Mouse (Mus musculus) right cerebral cortex, postnatal 14 days (tissue): ENCODE measurements at regions not wholly inside any gene's neighbourhood (a gene's known extent, or its start where the extent isn't known, plus 50 kb on each side); places are given as distances from the start of the nearest gene placed in this dataset.

Experiments
- DNase-seq: peaks from one replicate; pipeline ENCODE4 v3.0.0; 2022

- no peak for DNase-seq
These were observed 336.3 kb upstream of the Tgfbr2 start for GRCm38 (mm10) chr9:116511450-116511849.

DNA sequence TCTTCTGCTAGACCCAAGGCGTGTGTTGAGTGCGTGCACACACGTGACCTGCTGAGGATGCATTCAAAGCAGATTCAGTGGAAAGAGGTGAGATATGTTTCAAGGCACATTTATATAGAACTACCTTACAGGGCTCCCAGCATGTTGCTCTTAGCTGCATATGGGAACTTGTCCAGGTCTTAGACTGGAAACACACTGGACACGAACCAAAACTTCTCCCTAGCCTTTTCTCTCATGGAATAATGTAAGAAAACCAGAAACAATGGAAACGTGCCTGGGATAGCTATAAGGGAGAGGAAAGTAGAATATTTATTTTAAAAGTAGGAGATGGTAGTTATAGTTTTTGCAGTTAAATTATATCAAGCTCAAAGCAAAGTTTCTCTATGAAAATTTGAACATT lies 332.6 kb upstream of the Tgfbr2 start:
- no peak for DNase-seq

GRCm38 (mm10) chr9:116502831-116503230 lies 327.7 kb upstream of the Tgfbr2 start:
- DNase-seq = peak; percentile 12

DNA sequence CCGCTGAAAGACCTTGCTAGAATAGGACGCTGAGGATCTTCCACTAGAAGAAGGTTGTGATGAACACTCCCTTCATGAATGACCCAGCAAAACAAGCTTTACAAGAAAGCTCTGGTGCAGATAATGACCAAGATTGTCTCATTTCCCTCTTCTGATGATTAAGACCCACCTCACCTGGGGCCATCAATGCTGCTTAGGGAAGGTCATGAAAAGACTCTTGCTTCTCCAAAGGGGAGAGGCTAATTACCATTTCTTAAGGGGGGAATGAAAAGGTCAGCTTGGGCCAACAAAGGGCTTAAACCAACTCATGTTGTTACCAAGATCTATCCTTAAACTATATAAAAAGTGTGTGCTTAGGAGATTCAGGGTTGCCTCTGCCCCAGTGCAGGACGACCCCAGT lies 325.8 kb upstream of the Tgfbr2 start:
- DNase-seq = no peak

DNA sequence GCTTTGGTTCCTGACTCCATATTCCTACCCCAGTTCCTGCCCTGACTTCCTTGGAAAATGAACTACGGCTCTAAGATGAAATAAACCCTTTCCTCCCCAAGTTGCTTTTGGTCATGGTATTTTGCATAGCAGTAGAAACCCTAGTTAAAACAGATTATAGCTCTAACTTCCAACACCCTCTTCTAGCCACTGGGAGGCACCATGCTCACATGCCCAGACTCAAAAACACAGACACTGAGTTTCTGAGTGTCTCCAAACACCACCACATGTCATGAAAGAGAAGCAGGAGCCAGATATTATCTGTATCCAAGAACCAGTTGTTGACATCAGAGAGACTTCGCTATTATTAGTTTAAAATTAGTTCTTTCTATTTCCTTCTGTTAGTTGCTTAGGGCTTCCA lies 316.1 kb upstream of the Tgfbr2 start:
- DNase-seq = no peak

DNA sequence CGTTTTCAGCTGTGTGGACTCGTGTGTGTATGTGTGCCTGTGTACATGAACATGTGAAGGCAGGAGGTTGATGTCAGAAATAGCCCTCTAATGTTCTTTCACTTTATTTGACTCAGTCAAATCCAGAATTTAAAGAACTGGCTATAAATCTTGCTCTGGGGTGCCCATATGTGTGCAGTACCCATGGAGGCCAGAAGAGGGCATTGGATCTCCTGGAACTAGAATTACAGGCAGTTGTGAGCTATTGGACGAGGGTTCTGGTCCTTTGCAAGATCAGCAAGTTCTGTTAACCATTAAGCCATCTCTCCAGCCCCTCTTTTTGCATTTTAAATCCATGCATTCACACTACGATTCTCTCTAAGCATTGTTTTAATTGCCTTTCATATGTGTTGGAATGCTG lies 314.6 kb upstream of the Tgfbr2 start:
- DNase-seq = peak; percentile 47

GRCm38 (mm10) chr9:116489273-116489672 lies 314.1 kb upstream of the Tgfbr2 start:
- DNase-seq = peak; percentile 19

DNA sequence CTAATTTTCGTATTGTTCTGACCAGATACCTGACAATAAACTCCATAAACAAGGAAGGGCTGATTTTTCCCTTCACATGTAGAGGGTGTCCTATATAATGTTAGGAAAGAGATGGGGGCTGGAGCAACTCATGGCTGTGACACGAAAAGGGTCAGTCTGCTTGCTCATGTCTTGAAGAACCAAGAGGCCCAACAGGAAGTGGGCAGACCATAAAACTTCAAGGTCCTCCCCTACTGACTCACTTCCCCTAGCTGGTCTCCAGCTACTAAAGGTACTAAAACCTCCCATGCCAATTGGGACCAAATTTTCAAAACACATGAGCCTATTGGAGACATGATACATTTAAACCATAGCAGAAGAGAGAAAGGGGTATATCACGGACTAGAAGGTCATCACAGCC lies 302.1 kb upstream of the Tgfbr2 start:
- DNase-seq = no peak

DNA sequence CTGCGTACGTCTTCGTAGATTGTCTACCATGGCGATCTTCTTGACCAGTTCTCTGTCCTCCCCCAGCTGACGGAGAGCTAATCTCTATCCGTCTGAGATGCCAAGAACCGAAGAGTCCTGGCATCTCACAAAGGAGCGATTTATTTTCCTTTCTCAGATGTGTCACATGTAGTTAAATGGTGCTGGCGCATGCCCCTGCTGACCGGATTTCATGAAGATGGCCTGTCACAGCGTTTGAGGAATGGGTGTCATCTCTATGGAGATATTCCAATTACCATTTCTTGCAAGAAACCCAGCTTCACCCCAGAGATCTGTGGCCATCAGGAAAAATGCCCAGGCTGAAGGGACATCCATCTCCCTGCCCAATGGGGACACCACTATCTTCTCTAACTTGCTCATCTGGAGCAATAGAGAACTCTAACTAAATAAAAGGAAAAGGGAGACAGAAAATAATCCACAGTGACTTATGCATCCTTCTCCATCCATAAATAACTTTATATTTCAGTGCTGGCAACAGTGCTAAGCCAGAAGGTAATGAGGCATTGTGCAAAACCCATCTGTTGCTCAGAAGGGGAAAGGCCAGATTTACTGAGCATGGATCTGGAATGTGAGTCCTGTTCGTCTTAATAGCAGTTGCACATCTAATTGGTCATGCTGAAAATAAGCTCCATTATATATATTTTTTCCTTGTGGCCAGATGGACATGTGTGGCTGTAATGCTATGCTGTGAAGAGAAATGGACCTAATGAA lies 300.2 kb upstream of the Tgfbr2 start:
- no peak for DNase-seq

GRCm38 (mm10) chr9:116472855-116473254 lies 297.7 kb upstream of the Tgfbr2 start:
- no peak for DNase-seq

DNA sequence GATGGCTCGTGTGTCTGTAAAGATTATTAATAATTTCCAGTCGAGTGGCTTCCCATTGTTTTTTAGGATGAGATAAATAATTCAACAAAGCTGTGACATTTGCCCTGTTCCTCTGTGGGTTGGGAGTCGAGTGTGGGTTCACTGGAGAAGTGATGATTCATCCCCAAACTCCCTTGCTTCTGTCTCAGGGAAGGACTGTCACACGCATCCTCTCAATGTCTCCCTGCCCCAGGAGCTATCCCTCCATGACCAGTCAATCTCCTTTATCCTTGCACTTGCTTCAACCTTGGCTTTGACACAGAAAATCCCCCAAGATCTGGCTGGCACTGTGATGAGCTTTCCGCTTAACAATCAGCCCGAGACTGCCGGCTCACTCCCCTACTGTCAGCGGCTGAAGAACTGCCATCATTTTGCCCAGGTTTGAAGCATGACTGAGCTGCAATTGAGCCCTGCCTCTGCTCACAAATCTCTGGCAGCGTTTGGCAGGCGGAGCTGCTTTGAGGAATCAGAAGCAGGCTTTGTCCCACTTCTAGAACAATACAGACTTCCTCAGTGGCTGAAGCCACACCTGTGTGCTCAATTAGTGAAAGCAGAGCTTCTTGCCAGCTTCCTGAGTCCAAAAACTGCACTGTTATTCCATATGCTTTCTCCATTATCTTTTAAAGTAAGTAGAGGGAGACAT lies 293.6 kb upstream of the Tgfbr2 start:
- DNase-seq = no peak

GRCm38 (mm10) chr9:116466336-116466735 lies 291.2 kb upstream of the Tgfbr2 start:
- DNase-seq = no peak

DNA sequence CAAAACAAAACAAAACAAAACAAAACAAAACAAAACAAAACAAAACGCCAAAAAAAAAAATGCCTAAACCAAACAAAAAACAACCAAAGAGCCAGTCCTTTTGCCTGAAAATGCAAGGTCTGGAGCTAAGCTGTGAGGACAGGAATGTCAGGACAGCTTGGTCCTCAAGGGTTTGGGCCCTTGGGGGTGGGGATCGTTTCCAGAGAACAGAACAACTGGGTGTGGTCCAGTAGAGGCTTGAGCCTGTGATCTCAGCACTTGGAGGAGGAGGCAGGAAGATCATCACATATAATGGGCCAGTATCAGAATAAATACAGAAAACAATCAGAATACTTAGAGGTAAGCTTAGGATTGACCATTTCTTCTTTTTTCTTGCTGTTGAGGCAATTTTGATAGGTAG lies 289.5 kb upstream of the Tgfbr2 start:
- no peak for DNase-seq

GRCm38 (mm10) chr9:116462232-116462631 lies 287.1 kb upstream of the Tgfbr2 start:
- DNase-seq = no peak

DNA sequence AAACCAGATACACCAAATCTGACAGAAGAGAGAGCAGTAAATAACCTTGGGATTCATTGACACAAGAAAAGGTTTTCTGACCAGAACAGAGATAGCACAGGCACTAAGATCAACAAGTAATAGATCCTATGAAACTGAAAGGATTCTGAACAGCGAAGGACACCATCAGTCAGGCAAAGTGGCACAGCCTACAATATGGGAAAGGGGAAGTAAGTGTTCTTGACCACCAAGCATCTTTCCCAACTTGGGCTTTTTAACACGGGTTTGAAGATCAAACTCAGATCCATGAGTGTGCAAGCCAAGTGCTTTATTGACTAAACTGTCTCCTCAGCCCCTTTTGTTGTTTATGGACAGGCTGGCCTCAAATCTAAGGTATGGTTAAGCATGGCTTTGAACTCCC lies 284.9 kb upstream of the Tgfbr2 start:
- no peak for DNase-seq

- peak; percentile 8 for DNase-seq
These were observed 276.9 kb upstream of the Tgfbr2 start for GRCm38 (mm10) chr9:116452050-116452449.

- DNase-seq = no peak
These were observed 275.7 kb upstream of the Tgfbr2 start for GRCm38 (mm10) chr9:116450829-116451228.

- DNase-seq = no peak
These were observed 272.6 kb upstream of the Tgfbr2 start for GRCm38 (mm10) chr9:116447734-116448133.

DNA sequence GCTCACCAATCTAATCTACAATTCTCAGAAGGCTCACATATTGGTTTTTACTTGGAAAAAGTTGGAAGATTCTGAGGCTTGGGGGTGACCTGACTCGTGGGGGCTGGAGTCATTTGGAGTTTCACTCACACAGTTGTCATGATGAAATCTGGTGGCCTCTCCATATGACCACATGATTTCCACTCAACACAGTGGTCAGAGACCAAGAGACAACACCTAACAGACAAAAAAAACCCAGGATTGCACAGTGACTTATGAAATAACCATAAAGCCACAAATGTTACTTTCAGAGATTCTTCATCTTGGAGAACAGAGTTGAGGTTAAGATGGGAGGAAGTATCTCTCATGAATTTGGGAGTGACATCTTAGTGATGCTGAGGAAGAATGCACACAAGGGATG lies 263.4 kb upstream of the Tgfbr2 start:
- no peak for DNase-seq

DNA sequence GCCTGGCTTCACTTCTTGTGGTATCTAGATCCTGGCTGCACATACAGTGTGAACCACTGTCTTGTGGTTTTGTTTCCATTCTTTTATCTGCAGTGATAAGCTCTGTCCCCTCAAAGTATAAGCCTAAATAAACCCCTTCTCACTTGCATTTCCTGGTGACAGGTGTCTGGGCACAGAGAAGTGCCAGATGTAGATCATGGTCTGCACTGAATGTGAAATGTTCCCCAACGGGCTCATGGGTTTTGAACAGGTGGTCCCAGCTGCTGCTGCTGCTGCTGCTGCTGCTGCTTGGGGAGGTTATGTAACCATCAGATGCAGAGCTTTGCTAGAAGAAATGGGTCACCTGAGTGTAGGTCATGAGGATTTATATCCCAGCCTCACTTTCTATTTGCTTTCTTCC lies 259.3 kb upstream of the Tgfbr2 start:
- no peak for DNase-seq

- no peak for DNase-seq
These were observed 253.9 kb upstream of the Tgfbr2 start for GRCm38 (mm10) chr9:116429061-116429460.

DNA sequence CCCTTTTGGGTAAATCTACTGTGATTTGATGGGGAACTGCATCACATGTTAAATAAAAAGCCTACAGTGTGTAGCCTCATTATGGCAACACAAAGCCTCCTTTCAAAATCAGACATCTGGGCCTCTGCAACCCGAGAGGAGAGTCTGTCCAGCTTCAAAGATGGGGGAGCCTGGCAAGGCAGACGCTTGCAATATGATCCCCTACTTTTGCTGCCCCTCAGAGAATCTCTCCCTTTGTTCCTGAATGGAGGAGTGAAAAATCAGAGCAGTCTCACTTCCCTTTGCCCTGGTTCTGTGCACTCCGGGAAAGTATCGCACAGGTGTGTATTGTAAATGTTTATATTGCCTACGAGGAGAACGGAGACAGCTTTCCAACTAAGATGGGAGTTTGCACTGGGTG lies 253.3 kb upstream of the Tgfbr2 start:
- no peak for DNase-seq

DNA sequence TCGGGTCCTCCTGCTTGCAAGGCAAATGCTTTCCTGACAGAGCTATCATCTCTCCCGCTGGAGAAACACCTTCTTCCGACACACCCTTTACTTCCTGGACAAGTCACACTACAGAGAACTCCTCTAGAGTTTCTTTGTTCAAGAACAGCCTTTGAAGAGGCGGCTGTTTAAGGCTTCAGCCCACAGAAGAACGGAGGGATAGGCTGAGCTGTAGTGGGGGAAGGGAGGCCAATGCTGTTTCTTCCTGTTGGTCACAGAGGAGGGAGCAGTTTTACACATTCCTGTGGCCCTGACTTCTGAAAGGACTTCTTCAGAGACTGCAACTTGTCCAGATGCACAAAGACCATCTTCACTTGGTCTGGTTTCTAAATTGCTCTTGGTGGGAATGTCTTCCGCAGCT lies 252.1 kb upstream of the Tgfbr2 start:
- DNase-seq = peak; percentile 9

DNA sequence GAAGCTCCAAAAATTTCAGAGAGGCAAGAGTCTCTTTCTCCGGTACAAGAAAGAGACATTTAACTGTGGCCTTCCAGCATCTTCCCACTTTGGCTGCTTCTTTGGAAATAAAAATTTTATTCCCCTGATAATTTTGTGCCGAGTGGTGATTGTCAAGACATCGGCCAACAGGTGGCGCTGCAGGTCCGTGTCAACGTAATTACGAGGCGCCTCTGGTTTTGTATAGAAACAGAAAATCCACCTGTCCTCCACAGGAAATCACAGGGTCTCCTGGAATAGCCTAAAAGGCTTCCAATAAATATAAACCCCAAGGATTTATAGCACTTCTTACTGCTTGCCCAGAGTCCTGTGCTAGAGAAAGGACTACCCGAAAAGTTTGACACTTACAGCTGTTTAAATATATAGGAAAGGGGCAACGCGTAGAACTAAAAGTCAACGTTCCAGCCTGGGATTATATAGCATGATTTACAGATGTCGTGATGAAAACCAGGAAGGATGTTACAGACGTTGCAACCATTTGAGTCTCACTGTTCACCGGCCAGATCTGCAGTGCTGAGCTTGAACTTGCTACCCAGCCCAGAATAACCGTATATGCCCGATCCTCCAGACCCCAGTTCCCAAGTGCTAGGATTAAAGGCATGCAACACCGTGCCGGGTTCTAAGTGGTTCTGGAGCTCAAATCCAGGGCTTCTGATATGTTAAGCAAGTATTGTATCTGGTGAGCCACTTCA lies 251.3 kb upstream of the Tgfbr2 start:
- DNase-seq = peak; percentile 92
